Mouse (Mus musculus) intestine, embryonic 16.5 days (tissue): ENCODE measurements around the gene Plxna2. TPM values are rescaled to one million over a fixed set of nuclear protein-coding genes. Genes with fewer than 3 reads are reported as not detected.

Experiments used
- ATAC-seq: fragments of 200-750 bp; cut with Nextera tagmentation; 2 replicates; pipeline ENCODE4 v1.8.0; 2017; ENCODE audit warnings: moderate TSS enrichment, moderate library complexity
- H3K27ac ChIP-seq: fragments of 300-500 bp; sonication (generic); 2 replicates; pipeline ENCODE4 v1.5.1; 2014; ENCODE audit warnings: mild to moderate bottlenecking, low read length
- H3K27me3 ChIP-seq: fragments of 300-500 bp; sonication (generic); replicated peaks from 2 replicates; pipeline ENCODE4 v1.6.1; 2014; ENCODE audit warnings: low read length, control low read depth, mixed read lengths; ENCODE audit not compliant: control insufficient read depth, insufficient read depth
- H3K36me3 ChIP-seq: fragments of 300-500 bp; sonication (generic); 2 replicates; pipeline ENCODE4 v1.6.1; 2014; ENCODE audit warnings: low read length, control low read depth; ENCODE audit not compliant: control insufficient read depth, insufficient read depth
- H3K4me1 ChIP-seq: fragments of 300-500 bp; sonication (generic); 2 replicates; pipeline ENCODE4 v1.6.1; 2014; ENCODE audit warnings: low read length, control low read depth, mixed read lengths; ENCODE audit not compliant: control insufficient read depth, insufficient read depth
- H3K4me2 ChIP-seq: fragments of 300-500 bp; sonication (generic); 2 replicates; pipeline ENCODE4 v1.6.1; 2014; ENCODE audit warnings: low read depth, low read length, control low read depth
- H3K4me3 ChIP-seq: fragments of 300-500 bp; sonication (generic); 2 replicates; pipeline ENCODE4 v1.5.1; 2014; ENCODE audit warnings: mild to moderate bottlenecking, low read length
- H3K9ac ChIP-seq: fragments of 300-500 bp; sonication (generic); 2 replicates; pipeline ENCODE4 v1.6.1; 2014; ENCODE audit warnings: low read depth, low read length
- H3K9me3 ChIP-seq: fragments of 300-500 bp; sonication (generic); 2 replicates; pipeline ENCODE4 v1.6.1; 2016; ENCODE audit warnings: low read length, control low read depth; ENCODE audit not compliant: control insufficient read depth
- WGBS: fragments of 180-500 bp; shearing (Covaris S2); extraction: QIAGEN DNeasy Blood & Tissue Kit; methylation state at CpG from one replicate; pipeline ENCODE4 v1.1.7; 2014; 5-methylcytosine and 5-hydroxymethylcytosine counted together
- polyA plus RNA-seq: library from polyadenylated mRNA; unstranded; fragments of >200 nt; fragmentation: Nextera tagmentation; extraction: Ambion mirVana; gene quantifications from 2 replicates; pipeline ENCODE4 v1.2.1, GENCODE M21; 2015

Plxna2 gene
- polyA plus RNA-seq, 1 experiment from 2014 or later, result 4.3 TPM

DNA sequence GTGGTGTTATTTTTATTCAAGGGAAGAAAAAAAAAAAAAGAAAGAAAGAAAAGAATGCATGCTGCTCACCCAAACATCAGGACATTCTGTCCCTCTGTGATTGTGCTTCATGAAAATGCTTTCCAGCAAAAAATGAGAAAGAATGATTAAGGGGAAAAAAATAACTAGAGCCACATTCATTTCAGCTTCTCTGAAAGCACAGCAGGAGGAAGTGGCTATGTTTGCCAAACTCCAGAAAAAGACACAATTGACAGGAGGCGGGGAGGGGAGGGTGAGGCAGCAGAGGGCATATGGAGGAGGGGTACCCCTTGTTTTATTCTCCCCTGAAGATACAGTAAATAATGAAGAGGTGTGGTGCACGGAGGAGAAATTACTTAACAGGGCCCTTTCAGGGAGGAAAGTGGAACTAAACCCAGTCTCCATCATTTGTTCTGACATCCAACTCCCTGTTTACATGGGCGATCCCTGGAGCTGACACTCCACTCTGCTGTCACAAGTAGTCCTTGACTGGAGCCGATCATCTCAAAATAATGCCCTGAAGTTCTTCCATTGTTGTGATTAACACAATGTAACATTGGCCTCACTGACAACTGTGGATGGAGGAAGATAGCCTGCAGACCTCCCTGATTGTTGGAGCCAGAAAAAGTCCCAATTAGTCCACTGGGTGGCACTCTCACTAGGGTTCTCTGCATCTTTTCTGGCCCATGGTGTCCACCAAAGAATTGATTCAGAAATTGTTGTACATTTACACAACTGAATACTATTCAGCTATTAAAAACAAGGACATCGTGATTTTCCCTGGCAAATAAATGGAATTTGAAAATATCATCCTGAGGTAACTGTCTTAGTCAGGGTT, 10.4 kb upstream of the Plxna2 start:
- no peak overlapping the region for H3K9ac ChIP-seq
- WGBS, result 56% methylated on average over 5 of the region's 5 CpGs
- no peaks in the 10 kb centered on the region for H3K27me3 ChIP-seq
- no peak overlapping the region for H3K27ac ChIP-seq
- H3K4me1 ChIP-seq, result peaks cover 6% of the 10 kb centered on the region; the same call in 1 of the 2 replicates
- H3K4me3 ChIP-seq, result no peak overlapping the region
- no peak for ATAC-seq
- H3K36me3 ChIP-seq, result no peaks in the 10 kb centered on the region
- no peaks in the 10 kb centered on the region for H3K9me3 ChIP-seq
- no peak overlapping the region for H3K4me2 ChIP-seq

DNA sequence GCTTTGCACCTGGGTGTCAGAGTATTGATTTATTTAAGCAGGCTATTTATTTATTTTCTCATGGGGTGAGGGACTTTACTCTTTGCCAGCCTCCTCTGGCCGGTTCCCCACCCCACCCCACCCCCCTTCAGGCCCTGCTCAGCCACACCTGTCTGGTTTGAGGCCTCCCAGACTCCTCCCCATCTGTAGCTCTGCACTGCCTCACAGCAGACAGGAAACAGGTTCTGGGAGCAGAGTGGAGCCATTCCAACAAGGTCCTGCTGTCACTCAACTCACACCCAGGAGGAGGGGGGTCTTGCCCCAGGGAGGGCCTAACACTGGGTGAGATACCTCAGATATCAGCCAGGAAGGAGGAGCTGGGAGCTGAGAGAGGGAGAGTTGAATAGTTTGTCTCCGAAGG, 7.5 kb upstream of the Plxna2 start:
- no peak overlapping the region for H3K4me3 ChIP-seq
- H3K9me3 ChIP-seq, result no peaks in the 10 kb centered on the region
- H3K27ac ChIP-seq, result peak overlapping the region; percentile 4; the same call in 1 of the 2 replicates
- H3K27me3 ChIP-seq, result no peaks in the 10 kb centered on the region
- H3K4me1 ChIP-seq, result peaks cover 6% of the 10 kb centered on the region; the same call in 1 of the 2 replicates
- H3K9ac ChIP-seq, result no peak overlapping the region
- ATAC-seq, result peak; percentile 98
- H3K36me3 ChIP-seq, result no peaks in the 10 kb centered on the region
- WGBS, result 5% methylated on average over 2 of the region's 2 CpGs
- no peak overlapping the region for H3K4me2 ChIP-seq

DNA sequence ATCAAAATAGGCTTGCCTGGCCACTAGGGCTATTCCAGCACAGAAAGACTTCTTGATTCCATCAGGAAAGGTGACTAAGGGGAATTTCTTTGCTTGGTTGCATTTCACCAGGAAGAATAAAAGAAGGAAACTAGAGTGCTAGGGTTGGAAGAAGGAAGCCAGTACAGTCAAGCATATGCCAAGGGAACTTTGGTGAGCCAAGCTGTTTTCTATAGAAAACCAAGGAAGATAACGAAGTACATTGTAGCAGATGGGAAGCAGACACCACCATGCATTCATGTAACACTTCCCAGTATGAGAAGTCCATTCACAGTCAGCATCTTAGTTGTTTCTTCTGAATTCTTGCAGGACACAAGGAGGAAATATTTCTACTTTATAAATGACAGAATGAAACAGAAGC, 5.4 kb upstream of the Plxna2 start:
- ATAC-seq, result no peak
- Histone ChIP-seq H3K9me3 (no peaks in the 10 kb centered on the region), H3K4me2 (no peak overlapping the region), H3K27ac (no peak overlapping the region), H3K27me3 (no peaks in the 10 kb centered on the region), H3K4me1 (peaks cover 6% of the 10 kb centered on the region; the same call in 1 of the 2 replicates), H3K9ac (no peak overlapping the region), H3K36me3 (no peaks in the 10 kb centered on the region), H3K4me3 (no peak overlapping the region)
- 90% methylated on average over 1 of the region's 1 CpGs for WGBS

DNA sequence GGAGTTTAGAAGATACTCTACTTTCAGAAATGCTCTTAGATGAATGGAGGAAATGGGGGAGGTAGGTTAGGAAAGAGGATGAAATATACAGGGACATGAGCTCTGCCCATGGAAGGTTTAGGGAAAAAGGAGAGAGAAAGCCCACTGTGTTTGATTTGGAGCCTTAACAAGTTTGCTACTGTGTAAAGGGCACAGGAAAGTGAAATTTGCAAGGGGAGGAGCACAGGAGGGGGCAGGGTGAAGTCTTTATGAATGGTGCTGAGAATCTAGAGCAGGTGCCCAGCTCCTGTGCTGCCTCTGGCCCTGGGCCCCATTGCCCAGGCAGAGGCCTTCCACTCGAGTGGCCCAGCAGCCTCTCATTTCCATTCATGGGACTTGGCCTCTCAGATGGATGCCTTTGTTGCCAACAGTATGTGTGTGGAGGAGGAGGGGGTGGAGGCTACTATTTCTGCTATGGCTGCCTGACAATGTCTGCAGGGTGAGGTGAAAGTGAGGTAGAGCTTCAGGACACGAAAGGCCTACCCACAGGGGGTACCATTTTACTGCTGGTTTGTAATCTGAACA, 4.7 kb upstream of the Plxna2 start:
- no peak overlapping the region for H3K27ac ChIP-seq
- peaks cover 6% of the 10 kb centered on the region; the same call in 1 of the 2 replicates for H3K4me1 ChIP-seq
- no peak overlapping the region for H3K4me2 ChIP-seq
- 48% methylated on average over 2 of the region's 2 CpGs for WGBS
- no peak for ATAC-seq
- no peaks in the 10 kb centered on the region for H3K9me3 ChIP-seq
- H3K9ac ChIP-seq, result no peak overlapping the region
- H3K4me3 ChIP-seq, result no peak overlapping the region
- no peaks in the 10 kb centered on the region for H3K36me3 ChIP-seq
- no peaks in the 10 kb centered on the region for H3K27me3 ChIP-seq

DNA sequence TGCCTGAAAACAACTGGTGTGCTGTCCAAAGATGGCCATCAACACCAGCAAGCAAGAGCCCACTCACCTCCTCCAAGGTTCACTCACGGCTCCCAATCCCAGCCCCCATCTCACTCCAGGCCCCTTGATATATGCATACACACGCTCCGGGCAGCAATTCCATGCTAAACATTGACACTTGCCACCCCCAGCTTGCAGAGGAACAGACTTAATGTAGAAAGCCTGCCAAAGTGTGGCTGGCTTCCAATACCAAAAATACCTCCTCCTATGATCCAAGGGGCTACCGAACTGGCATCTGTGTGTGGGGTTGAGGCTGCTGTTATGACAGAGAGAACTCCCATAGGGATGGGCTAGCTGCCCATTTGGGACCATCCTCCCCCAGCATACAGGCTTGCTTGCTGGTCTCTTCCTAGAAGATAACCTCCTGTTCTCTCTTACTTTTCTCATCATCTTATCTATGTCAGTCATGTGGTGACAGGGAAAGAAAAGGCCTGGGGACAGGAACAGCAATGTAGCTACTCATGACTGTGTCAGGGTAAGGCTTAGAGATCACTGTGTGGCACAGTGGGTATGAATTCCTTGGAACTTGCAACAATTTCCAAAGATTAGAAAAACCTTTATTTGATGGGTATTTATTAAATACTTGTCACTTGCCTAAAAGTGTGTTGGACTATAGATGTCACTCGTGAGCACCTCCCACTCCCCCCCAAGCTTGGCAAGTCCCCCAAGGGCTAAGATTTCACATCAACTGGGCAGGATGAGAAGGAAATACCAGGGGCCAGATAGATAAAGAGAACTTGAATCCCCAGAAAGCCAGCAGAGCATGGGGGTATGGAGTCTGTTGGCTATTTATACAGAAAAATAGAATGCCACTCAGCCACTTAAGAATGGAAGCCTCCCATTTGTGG, 3.8 kb upstream of the Plxna2 start:
- H3K36me3 ChIP-seq, result no peaks in the 10 kb centered on the region
- H3K27me3 ChIP-seq, result no peaks in the 10 kb centered on the region
- H3K9me3 ChIP-seq, result no peaks in the 10 kb centered on the region
- H3K9ac ChIP-seq, result no peak overlapping the region
- no peak overlapping the region for H3K4me3 ChIP-seq
- peaks cover 6% of the 10 kb centered on the region for H3K4me1 ChIP-seq
- ATAC-seq, result no peak
- WGBS, result 82% methylated on average over 5 of the region's 5 CpGs
- no peak overlapping the region for H3K27ac ChIP-seq
- no peak overlapping the region for H3K4me2 ChIP-seq

DNA sequence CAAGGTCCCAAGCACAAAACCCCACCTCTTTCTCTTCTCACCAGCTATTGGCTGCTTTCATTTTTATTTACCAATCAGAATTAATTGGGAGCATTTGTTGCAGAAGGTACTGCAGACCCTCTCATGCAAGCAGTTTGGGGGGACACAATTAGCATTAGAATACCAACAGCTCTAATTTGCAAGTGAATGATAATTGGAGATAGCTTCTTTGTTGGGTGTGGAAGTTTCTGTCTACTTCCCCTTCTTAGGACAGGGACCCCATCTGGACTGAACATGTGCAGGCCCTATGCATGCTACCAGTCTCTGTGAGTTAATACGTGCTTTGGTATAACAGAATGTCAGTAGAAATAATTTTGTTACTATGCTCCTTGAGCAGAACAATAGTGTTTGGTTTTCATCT, 1.9 kb upstream of the Plxna2 start:
- Histone ChIP-seq H3K4me1 (peaks cover 2% of the 10 kb centered on the region; the same call in 1 of the 2 replicates), H3K4me3 (no peak overlapping the region), H3K36me3 (no peaks in the 10 kb centered on the region), H3K27me3 (no peaks in the 10 kb centered on the region), H3K9ac (no peak overlapping the region), H3K27ac (no peak overlapping the region), H3K4me2 (no peak overlapping the region), H3K9me3 (no peaks in the 10 kb centered on the region)
- WGBS, result 84% methylated on average over 1 of the region's 1 CpGs
- no peak for ATAC-seq

DNA sequence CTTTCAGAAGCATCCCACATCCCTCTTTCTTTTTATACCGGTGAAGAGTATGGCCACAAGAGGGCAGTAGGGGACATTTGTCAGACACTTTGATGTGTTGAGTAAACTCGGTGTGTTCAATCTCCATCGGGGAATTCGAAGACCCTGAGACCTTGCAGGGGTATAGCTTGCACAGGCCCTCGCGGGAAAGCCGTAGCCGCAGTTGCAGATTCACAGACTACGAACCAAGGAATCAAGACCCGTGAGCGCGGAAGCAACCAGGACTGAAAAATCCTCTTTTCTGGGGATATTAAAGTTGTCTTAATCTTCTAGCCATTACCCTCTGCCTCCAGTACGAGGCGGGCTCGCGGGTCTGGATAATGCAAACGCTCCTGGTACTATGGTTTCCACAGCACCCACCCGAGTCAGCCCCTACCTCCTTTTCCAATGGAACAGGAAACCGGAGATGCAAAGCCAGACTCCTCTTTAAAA, 858 bp downstream of the Plxna2 start:
- Histone ChIP-seq H3K36me3 (no peaks in the 10 kb centered on the region), H3K9ac (0 out of 2 replicates have a peak overlapping the region, but pooled peaks have one; percentile 87), H3K4me2 (peak overlapping the region; percentile 98), H3K27ac (no peak overlapping the region), H3K4me3 (peak overlapping the region; percentile 65), H3K4me1 (peaks cover 19% of the 10 kb centered on the region), H3K9me3 (no peaks in the 10 kb centered on the region), H3K27me3 (no peaks in the 10 kb centered on the region)
- WGBS, result 2% methylated on average over 19 of the region's 19 CpGs
- ATAC-seq, result peak; percentile 43

DNA sequence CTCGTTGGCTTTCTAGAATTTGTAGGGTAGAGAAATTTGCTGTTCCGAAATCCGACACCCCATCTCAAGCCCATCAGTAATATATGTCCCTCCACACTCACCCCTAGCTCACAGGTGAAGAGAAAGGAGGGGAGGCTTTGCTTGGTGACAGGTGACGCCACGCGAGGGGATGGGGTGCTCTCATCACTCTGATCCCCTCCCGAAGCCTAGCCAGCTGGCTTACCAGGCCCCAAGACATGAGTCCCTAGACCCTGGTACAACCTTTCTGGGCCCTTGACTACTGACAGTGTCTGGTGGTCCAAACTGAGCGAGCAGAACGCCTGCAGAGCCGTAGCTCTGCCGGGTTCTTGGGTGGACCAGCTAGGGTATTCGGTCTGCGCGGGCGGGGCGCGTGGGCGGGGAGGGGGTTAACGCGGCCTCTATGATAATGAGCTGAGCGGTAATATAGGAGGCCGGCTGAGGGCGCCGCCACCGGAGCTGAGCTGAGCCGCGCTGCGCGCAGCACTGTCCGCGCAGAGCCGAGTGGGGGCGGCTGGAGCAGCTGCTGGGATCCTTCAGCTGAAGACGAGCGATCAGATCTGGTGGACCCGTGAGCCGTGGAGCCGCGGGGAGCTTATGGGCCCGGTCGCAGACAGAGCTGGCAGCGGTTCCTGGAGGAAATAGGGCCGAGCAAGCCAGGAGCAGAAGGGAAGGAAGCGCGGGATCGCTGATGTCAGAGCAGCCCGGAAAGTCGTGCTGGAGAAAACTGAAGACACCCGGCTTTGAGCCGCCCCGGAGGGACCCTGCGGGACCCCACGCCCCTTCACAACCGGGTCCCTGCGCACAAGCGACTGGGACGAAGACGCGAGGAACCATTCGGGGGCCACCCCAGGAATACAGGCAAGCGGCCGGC, 1.6 kb downstream of the Plxna2 start:
- Histone ChIP-seq H3K4me1 (peaks cover 25% of the 10 kb centered on the region), H3K27ac (peak overlapping the region; percentile 70), H3K9me3 (no peaks in the 10 kb centered on the region), H3K9ac (peak overlapping the region; percentile 87), H3K4me2 (peak overlapping the region; percentile 98), H3K36me3 (no peaks in the 10 kb centered on the region), H3K27me3 (no peaks in the 10 kb centered on the region), H3K4me3 (peak overlapping the region; percentile 65)
- under 1% methylated on average over 62 of the region's 62 CpGs for WGBS
- ATAC-seq, result peak; percentile 92
